Mouse (Mus musculus) embryonic facial prominence, embryonic 12.5 days (tissue): Measurements from ENCODE around the gene Blm. TPM values are rescaled to one million over a fixed set of nuclear protein-coding genes. Genes with fewer than 3 reads are reported as not detected.

Source experiments
- ATAC-seq: fragments of 200-750 bp; cut with Nextera tagmentation; 2 replicates; pipeline ENCODE4 v1.8.0; 2017; ENCODE audit not compliant: insufficient number of reproducible peaks, insufficient read depth, low FRiP score, low TSS enrichment
- H3K27ac ChIP-seq: fragments of 300-500 bp; sonication (generic); 2 replicates; pipeline ENCODE4 v1.5.1; 2016; ENCODE audit warnings: mild to moderate bottlenecking
- H3K27me3 ChIP-seq: fragments of 300-500 bp; sonication (generic); 2 replicates; pipeline ENCODE4 v1.6.1; 2016; ENCODE audit warnings: mild to moderate bottlenecking, moderate library complexity
- H3K36me3 ChIP-seq: fragments of 300-500 bp; sonication (generic); 2 replicates; pipeline ENCODE4 v1.6.1; 2016; ENCODE audit warnings: mild to moderate bottlenecking
- H3K4me1 ChIP-seq: fragments of 300-500 bp; sonication (generic); 2 replicates; pipeline ENCODE4 v1.6.1; 2016
- H3K4me2 ChIP-seq: fragments of 300-500 bp; sonication (generic); replicated peaks from 2 replicates; pipeline ENCODE4 v1.6.1; 2016; ENCODE audit warnings: mild to moderate bottlenecking, moderate library complexity
- H3K4me3 ChIP-seq: fragments of 300-500 bp; sonication (generic); 2 replicates; pipeline ENCODE4 v1.5.1; 2016; ENCODE audit warnings: mild to moderate bottlenecking
- H3K9ac ChIP-seq: fragments of 300-500 bp; sonication (generic); 2 replicates; pipeline ENCODE4 v1.6.1; 2016; ENCODE audit warnings: mild to moderate bottlenecking, moderate library complexity
- H3K9me3 ChIP-seq: fragments of 300-500 bp; sonication (generic); 2 replicates; pipeline ENCODE4 v1.6.1; 2016; ENCODE audit warnings: mild to moderate bottlenecking, moderate library complexity
- WGBS: fragments of 180-500 bp; shearing (Covaris S2); methylation state at CpG from one replicate; pipeline ENCODE4 v1.1.7; 2016; 5-methylcytosine and 5-hydroxymethylcytosine counted together
- polyA plus RNA-seq: library from polyadenylated mRNA; unstranded; fragments of >200 nt; fragmentation: Nextera tagmentation; extraction: Ambion mirVana; gene quantifications from 2 replicates; pipeline ENCODE4 v1.2.1, GENCODE M21; 2016

The Blm gene
- polyA plus RNA-seq, 1 experiment from 2014 or later, result 37.6 TPM

- Histone ChIP-seq H3K4me2 (no peak overlapping the region), H3K9ac (no peak overlapping the region), H3K27ac (no peak overlapping the region), H3K27me3 (no peaks in the 10 kb centered on the region), H3K36me3 (no peaks in the 10 kb centered on the region), H3K4me1 (peaks cover 3% of the 10 kb centered on the region; the same call in 1 of the 2 replicates), H3K4me3 (no peak overlapping the region), H3K9me3 (no peaks in the 10 kb centered on the region)
- WGBS, result 63% methylated on average over 5 of the region's 5 CpGs
- no peak for ATAC-seq
Measured at GRCm38 (mm10) chr7:80558572-80558971, 23.7 kb upstream of the Blm start.

- no peaks in the 10 kb centered on the region for H3K9me3 ChIP-seq
- H3K4me1 ChIP-seq, result peaks cover 3% of the 10 kb centered on the region; the same call in 1 of the 2 replicates
- H3K36me3 ChIP-seq, result no peaks in the 10 kb centered on the region
- H3K4me2 ChIP-seq, result no peak overlapping the region
- H3K4me3 ChIP-seq, result no peak overlapping the region
- no peak for ATAC-seq
- WGBS, result 58% methylated on average over 8 of the region's 8 CpGs
- no peak overlapping the region for H3K9ac ChIP-seq
- no peaks in the 10 kb centered on the region for H3K27me3 ChIP-seq
- H3K27ac ChIP-seq, result no peak overlapping the region
Measured at GRCm38 (mm10) chr7:80558101-80558500, 23.2 kb upstream of the Blm start.

DNA sequence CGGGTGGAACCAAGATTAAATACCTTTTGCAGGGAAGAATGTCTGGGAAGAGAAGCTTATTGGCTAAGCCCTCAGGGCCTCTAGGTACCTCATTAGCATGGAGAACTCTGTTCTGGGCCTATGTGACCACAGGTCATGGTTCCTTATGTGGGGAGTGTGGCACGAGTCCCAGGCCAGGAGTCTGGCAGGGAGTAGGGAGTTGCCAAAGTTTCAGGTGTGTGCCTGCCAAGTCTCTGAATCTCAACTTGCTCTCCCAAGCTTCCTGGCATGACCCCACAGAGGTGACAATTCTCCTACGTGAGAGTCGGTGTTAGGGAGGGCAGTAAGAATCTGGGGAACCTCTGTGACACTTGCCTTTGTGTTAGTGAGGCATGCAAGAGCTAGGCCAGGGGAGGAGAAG is 22.2 kb upstream of the Blm start:
- Histone ChIP-seq H3K27me3 (no peaks in the 10 kb centered on the region), H3K9ac (no peak overlapping the region), H3K4me1 (peaks cover 3% of the 10 kb centered on the region; the same call in 1 of the 2 replicates), H3K27ac (no peak overlapping the region), H3K4me3 (no peak overlapping the region), H3K4me2 (no peak overlapping the region), H3K36me3 (no peaks in the 10 kb centered on the region), H3K9me3 (no peaks in the 10 kb centered on the region)
- ATAC-seq, result no peak
- 85% methylated on average over 4 of the region's 4 CpGs for WGBS

- H3K27ac ChIP-seq, result no peak overlapping the region
- no peaks in the 10 kb centered on the region for H3K36me3 ChIP-seq
- no peak for ATAC-seq
- WGBS, result 87% methylated on average over 3 of the region's 3 CpGs
- H3K9me3 ChIP-seq, result no peaks in the 10 kb centered on the region
- no peak overlapping the region for H3K4me2 ChIP-seq
- peaks cover 2% of the 10 kb centered on the region; the same call in 1 of the 2 replicates for H3K4me1 ChIP-seq
- no peak overlapping the region for H3K4me3 ChIP-seq
- H3K9ac ChIP-seq, result no peak overlapping the region
- H3K27me3 ChIP-seq, result no peaks in the 10 kb centered on the region
Measured at GRCm38 (mm10) chr7:80556166-80556565, 21.2 kb upstream of the Blm start.

- no peak overlapping the region for H3K4me2 ChIP-seq
- peak overlapping the region; percentile 87 for H3K27ac ChIP-seq
- H3K9ac ChIP-seq, result no peak overlapping the region
- H3K4me1 ChIP-seq, result no peaks in the 10 kb centered on the region; the same call in 1 of the 2 replicates
- WGBS, result 67% methylated on average over 3 of the region's 3 CpGs
- no peaks in the 10 kb centered on the region for H3K9me3 ChIP-seq
- H3K4me3 ChIP-seq, result no peak overlapping the region
- no peaks in the 10 kb centered on the region for H3K27me3 ChIP-seq
- no peak for ATAC-seq
- H3K36me3 ChIP-seq, result no peaks in the 10 kb centered on the region
Measured at GRCm38 (mm10) chr7:80555146-80555545, 20.2 kb upstream of the Blm start.

DNA sequence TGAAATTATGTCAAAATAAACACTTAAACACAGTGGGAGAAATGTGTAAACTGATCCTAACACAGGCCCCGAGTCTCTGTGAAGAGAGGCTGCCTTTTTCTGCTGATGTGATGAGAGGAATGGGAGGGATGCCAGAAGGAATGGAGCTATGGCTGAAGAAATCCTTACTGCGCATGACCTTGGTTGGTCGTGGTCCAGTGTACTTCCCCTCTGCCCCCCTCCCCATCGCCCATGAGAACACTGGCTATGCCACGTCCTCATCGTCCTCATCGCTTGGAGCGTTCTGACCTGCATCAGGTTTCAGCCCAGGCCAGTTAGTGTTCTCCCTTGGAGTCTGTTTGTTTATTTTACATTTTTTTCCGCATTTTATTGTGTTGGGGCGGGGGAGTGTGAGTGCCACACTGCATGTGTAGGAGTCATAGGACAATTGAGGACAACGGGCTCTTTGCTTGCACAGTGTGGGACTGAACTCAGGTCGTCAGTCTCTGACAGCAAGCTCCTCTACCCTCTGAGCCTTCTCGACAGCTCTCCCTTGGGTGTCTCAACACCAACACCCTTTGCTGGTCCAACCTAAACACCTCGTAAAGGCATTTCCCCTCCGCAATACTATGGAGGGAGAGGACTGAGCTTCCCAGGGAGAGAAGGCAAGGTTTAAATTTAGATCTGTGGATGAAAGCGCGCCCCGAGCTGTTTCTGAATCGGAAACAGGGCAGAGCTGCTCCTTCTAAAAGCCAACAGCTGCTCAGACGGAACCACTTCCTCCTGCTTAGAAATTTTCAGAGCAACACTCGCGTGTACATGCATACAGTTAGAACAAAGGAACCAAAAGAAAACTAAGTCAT is 19.5 kb upstream of the Blm start:
- Histone ChIP-seq H3K9me3 (no peaks in the 10 kb centered on the region), H3K4me3 (no peak overlapping the region), H3K4me1 (no peaks in the 10 kb centered on the region; the same call in 1 of the 2 replicates), H3K27ac (peak overlapping the region; percentile 87), H3K4me2 (no peak overlapping the region), H3K27me3 (no peaks in the 10 kb centered on the region), H3K36me3 (no peaks in the 10 kb centered on the region), H3K9ac (no peak overlapping the region)
- WGBS, result 50% methylated on average over 22 of the region's 22 CpGs
- ATAC-seq, result peak; percentile 77; the same call in 1 of the 2 replicates

DNA sequence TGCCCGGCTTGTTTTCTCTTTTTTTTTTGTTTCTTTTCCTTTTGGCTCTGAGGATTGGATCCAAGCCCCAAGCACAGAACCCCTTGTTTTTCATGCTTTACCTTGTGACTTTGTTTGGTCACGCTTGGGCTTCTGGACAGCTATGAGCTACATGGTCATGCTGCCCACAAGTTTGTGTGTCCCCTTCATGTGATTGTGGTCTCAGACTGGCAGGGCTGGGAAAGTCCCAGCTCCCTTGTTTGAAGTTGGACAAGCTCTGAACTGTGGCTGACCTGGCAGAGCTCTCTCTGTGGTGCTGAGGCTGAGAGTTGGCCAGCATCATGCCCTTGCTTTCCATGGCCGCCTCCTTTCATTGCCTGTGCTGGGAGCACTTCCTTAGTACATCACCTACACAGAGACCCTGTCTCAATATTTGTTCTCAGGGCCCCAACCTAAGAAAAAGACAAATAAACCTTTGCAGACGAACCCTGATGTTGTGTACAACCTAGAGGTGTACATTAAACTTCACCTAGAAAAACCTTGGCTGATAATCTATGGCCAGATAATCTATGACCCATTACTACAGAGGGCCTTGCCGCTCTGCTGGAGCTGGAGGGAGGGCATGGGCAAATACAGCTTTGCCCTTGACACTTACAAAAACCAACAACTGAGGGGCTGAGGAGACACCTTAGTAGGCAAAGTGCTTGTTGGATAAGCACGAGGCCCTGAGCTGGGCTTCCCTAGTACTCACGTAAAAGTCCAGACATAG is 13.8 kb upstream of the Blm start:
- no peak for ATAC-seq
- Histone ChIP-seq H3K27ac (no peak overlapping the region), H3K9me3 (no peaks in the 10 kb centered on the region), H3K9ac (no peak overlapping the region), H3K36me3 (no peaks in the 10 kb centered on the region), H3K4me2 (no peak overlapping the region), H3K27me3 (no peaks in the 10 kb centered on the region), H3K4me1 (no peaks in the 10 kb centered on the region), H3K4me3 (no peak overlapping the region)
- WGBS, result 87% methylated on average over 7 of the region's 7 CpGs

DNA sequence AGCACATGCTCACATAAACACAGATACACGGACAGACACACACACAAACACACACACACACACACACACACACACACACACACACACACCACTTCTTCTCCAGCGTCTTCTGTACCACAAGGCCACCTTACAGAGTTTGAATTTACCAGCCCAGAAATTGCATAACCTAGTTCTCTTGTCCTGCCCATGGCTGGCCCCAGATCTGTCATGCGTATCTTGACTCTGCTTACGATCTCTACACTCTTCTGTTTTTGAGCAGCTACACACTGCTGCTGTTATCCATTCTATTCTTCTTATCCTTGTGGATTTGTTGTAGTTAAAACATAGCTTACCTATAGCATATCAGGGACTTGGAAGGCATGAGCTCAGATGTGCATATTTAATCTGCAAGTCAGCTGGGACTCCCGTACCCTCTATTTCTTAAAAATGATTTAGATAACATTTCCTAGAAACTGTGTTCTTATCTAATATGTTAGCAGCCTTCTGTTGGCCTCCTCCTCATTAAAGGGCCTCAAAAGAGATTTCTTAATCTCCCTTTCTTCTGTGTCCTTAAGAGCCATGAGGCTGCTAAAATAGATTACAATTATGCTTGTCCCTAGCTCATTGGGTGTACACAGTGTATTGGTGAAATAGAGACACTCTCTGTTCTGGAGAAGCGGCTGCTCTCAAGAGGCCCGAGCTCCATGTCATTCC is 7.4 kb upstream of the Blm start:
- H3K4me3 ChIP-seq, result no peak overlapping the region
- H3K4me1 ChIP-seq, result no peaks in the 10 kb centered on the region
- H3K9ac ChIP-seq, result no peak overlapping the region
- no peaks in the 10 kb centered on the region for H3K9me3 ChIP-seq
- no peaks in the 10 kb centered on the region for H3K27me3 ChIP-seq
- no peaks in the 10 kb centered on the region for H3K36me3 ChIP-seq
- no peak overlapping the region for H3K27ac ChIP-seq
- 80% methylated on average over 7 of the region's 7 CpGs for WGBS
- no peak for ATAC-seq
- H3K4me2 ChIP-seq, result no peak overlapping the region

DNA sequence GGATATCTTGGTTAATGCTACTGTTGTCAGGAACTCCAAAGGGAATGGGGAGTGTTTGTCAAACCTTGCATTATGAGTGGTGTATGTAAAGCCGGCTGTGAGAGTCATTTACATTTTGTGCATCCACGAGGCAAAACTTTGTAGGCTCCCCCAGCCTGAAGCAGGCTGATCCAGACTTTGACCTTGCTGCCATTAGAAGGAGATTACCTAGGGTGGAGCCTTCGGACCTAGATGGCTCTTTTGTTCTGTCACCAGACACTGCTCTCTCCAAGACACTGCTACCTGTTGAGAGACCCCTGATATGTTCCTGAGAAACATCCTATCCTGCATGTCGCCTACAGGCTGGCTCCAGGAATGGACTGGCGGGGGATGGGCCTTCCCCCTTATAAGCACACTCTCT is 4.7 kb upstream of the Blm start:
- WGBS, result 61% methylated on average over 5 of the region's 5 CpGs
- H3K27ac ChIP-seq, result no peak overlapping the region

GRCm38 (mm10) chr7:80534291-80535008 is 469 bp downstream of the Blm start:
- Histone ChIP-seq H3K36me3 (no peaks in the 10 kb centered on the region), H3K4me2 (peak overlapping the region; percentile 95), H3K4me3 (peak overlapping the region; percentile 56), H3K9me3 (no peaks in the 10 kb centered on the region), H3K27ac (peak overlapping the region; percentile 13), H3K4me1 (peaks cover 14% of the 10 kb centered on the region), H3K27me3 (no peaks in the 10 kb centered on the region), H3K9ac (peak overlapping the region; percentile 74)
- no peak for ATAC-seq
- 2% methylated on average over 32 of the region's 32 CpGs for WGBS

More for the DNA sequence above, 4.7 kb upstream of the Blm start:
- Histone ChIP-seq H3K9ac (no peak overlapping the region), H3K4me2 (no peak overlapping the region), H3K27me3 (no peaks in the 10 kb centered on the region), H3K4me3 (no peak overlapping the region), H3K4me1 (no peaks in the 10 kb centered on the region), H3K9me3 (no peaks in the 10 kb centered on the region), H3K36me3 (no peaks in the 10 kb centered on the region)
- ATAC-seq, result no peak

GRCm38 (mm10) chr7:80531087-80531486 is 3.8 kb downstream of the Blm start:
- 93% methylated on average over 6 of the region's 6 CpGs for WGBS
- no peak overlapping the region for H3K4me3 ChIP-seq

More at GRCm38 (mm10) chr7:80531087-80531486, 3.8 kb downstream of the Blm start:
- H3K9me3 ChIP-seq, result no peaks in the 10 kb centered on the region
- no peaks in the 10 kb centered on the region for H3K27me3 ChIP-seq
- H3K4me2 ChIP-seq, result no peak overlapping the region
- no peaks in the 10 kb centered on the region for H3K36me3 ChIP-seq
- no peak overlapping the region for H3K9ac ChIP-seq
- peaks cover 14% of the 10 kb centered on the region for H3K4me1 ChIP-seq
- H3K27ac ChIP-seq, result no peak overlapping the region
- ATAC-seq, result no peak
